Mouse (Mus musculus): ENCODE measurements at regions not wholly inside any gene's neighbourhood (a gene's known extent, or its start where the extent isn't known, plus 50 kb on each side); places are given as distances from the start of the nearest gene placed in this dataset.

- no peak for DNase-seq (ENCODE audit: low read depth, low spot score)
- H3K4me1 ChIP-seq (ENCODE audit: control insufficient read depth in 1 of 2, insufficient read depth in 2 of 2, low read length in 2 of 2): no peaks in the 10 kb centered on the region
- no peaks in the 10 kb centered on the region for H3K36me3 ChIP-seq (ENCODE audit: control insufficient read depth in 1 of 2, insufficient read depth in 2 of 2, low read length in 2 of 2)
- H3K27me3 ChIP-seq (ENCODE audit: control insufficient read depth in 1 of 2, insufficient read depth in 2 of 2, low read length in 2 of 2): no peaks in the 10 kb centered on the region
- no peak for TF ChIP-seq MAZ (IDR thresholded peaks at IDR 0.05; ENCODE audit: low read depth, low read length)
- no peak for TF ChIP-seq TAL1 (IDR thresholded peaks at IDR 0.05; ENCODE audit: low read length)
- TF ChIP-seq TCF12 (IDR thresholded peaks at IDR 0.05; ENCODE audit: low read depth, low read length): no peak
- TF ChIP-seq MAX (IDR thresholded peaks at IDR 0.05; ENCODE audit: low read length): no peak
- TF ChIP-seq MAFK (IDR thresholded peaks at IDR 0.05; ENCODE audit: borderline replicate concordance, low read depth, low read length): no peak
- TF ChIP-seq CHD1 (IDR thresholded peaks at IDR 0.05; ENCODE audit: low read depth, low read length): no peak
- no peak for TF ChIP-seq POLR2AphosphoS5 (IDR thresholded peaks at IDR 0.05; ENCODE audit: borderline replicate concordance, low read depth, low read length)
- TF ChIP-seq EP300 (IDR thresholded peaks at IDR 0.05; ENCODE audit: low read depth in 1 of 2, low read length in 2 of 2): no peak
- TF ChIP-seq NRF1 (IDR thresholded peaks at IDR 0.05; ENCODE audit: insufficient read depth, low read depth, low read length, poor library complexity, severe bottlenecking): no peak
- TF ChIP-seq ZMIZ1 (IDR thresholded peaks at IDR 0.05; ENCODE audit: low read depth, low read length): no peak
- no peak for TF ChIP-seq USF1 (IDR thresholded peaks at IDR 0.05; ENCODE audit: low read depth, low read length)
- no peak for TF ChIP-seq GABPA (IDR thresholded peaks at IDR 0.05; ENCODE audit: low read depth, low read length)
- TF ChIP-seq MYB (IDR thresholded peaks at IDR 0.05; ENCODE audit: low read depth, low read length): no peak
- no peak for TF ChIP-seq ELF1 (IDR thresholded peaks at IDR 0.05; ENCODE audit: low read depth, low read length)
- TF ChIP-seq ZC3H11A (IDR thresholded peaks at IDR 0.05; ENCODE audit: low read depth, low read length): no peak
- TF ChIP-seq RCOR1 (IDR thresholded peaks at IDR 0.05; ENCODE audit: low read depth, low read length): no peak
- no peak for TF ChIP-seq MXI1 (IDR thresholded peaks at IDR 0.05; ENCODE audit: low read depth, low read length)
- no peak for TF ChIP-seq E2F4 (IDR thresholded peaks at IDR 0.05; ENCODE audit: borderline replicate concordance, low read depth, low read length)
- H3K27ac ChIP-seq (ENCODE audit: control insufficient read depth, low read depth, low read length): no peak overlapping the region
- H3K9me3 ChIP-seq (replicated peaks; ENCODE audit: insufficient read depth, low read length): no peaks in the 10 kb centered on the region
- H3K9ac ChIP-seq (ENCODE audit: control insufficient read depth, low read depth, low read length, poor library complexity, severe bottlenecking): no peak overlapping the region
- H3K79me2 ChIP-seq (ENCODE audit: control insufficient read depth, insufficient read depth, low read length, poor library complexity): no peaks in the 10 kb centered on the region
- H3K4me3 ChIP-seq (ENCODE audit: control insufficient read depth in 1 of 2, insufficient read depth in 1 of 2, low read depth in 2 of 2, low read length in 2 of 2): no peak overlapping the region
Measured at GRCm38 (mm10) chr11:110656524-110657156, 257.7 kb downstream of the Map2k6 start.

- DNase-seq (ENCODE audit: low read depth, low spot score): no peak
- Histone ChIP-seq H3K36me3 (ENCODE audit: control insufficient read depth in 1 of 2, insufficient read depth in 2 of 2, low read length in 2 of 2) (no peaks in the 10 kb centered on the region), H3K4me1 (ENCODE audit: control insufficient read depth in 1 of 2, insufficient read depth in 2 of 2, low read length in 2 of 2) (no peaks in the 10 kb centered on the region)
Measured at GRCm38 (mm10) chr11:110657854-110658253, 258.9 kb downstream of the Map2k6 start.

More at GRCm38 (mm10) chr11:110657854-110658253, 258.9 kb downstream of the Map2k6 start:
- TF ChIP-seq NELFE (IDR thresholded peaks at IDR 0.05; ENCODE audit: low read depth, low read length): no peak
- no peak for TF ChIP-seq CHD1 (IDR thresholded peaks at IDR 0.05; ENCODE audit: low read depth, low read length)
- H3K4me3 ChIP-seq (ENCODE audit: control insufficient read depth in 1 of 2, insufficient read depth in 1 of 2, low read depth in 2 of 2, low read length in 2 of 2): no peak overlapping the region
- H3K9ac ChIP-seq (ENCODE audit: control insufficient read depth, low read depth, low read length, poor library complexity, severe bottlenecking): no peak overlapping the region
- no peaks in the 10 kb centered on the region for H3K27me3 ChIP-seq (ENCODE audit: control insufficient read depth in 1 of 2, insufficient read depth in 2 of 2, low read length in 2 of 2)
- H3K79me2 ChIP-seq (ENCODE audit: control insufficient read depth, insufficient read depth, low read length, poor library complexity): no peaks in the 10 kb centered on the region
- H3K27ac ChIP-seq (ENCODE audit: control insufficient read depth, low read depth, low read length): no peak overlapping the region
- H3K9me3 ChIP-seq (replicated peaks; ENCODE audit: insufficient read depth, low read length): no peaks in the 10 kb centered on the region
